Comparison of ENCODE assay signal across 8 mouse cellular contexts in genomic region chr2:47785848-47786247, GRCm38 (mm10).
DNase-seq lines count a peak whose midpoint lies in the region; ATAC-seq and TF ChIP-seq lines count a peak whose summit lies in the region.

No protein-coding gene starts in this region.

- ATAC-seq in liver, embryonic 12.5 days = no peak
- ATAC-seq in Patski = peak; percentile 51
- peak; percentile 87 for ATAC-seq in common myeloid progenitor, adult 5-6 weeks (replicated peaks; ENCODE audit: low read depth, poor library complexity, severe bottlenecking)

- CTCF ChIA-PET in Patski (lab: Charles Lee) = interaction anchor here (1.1 kb wide), 1 partner anchor 17 kb away, joined by 4 read pairs; no protein-coding TSS in a partner anchor

- intact Hi-C loops in heart, postnatal 14 days (cut with DNase I) = loop anchor here (5.0 kb wide), 1 partner anchor 1101 kb away; no protein-coding TSS in a partner anchor

- H3K4me2 ChIP-seq in liver, embryonic 12.5 days = no peak overlapping the region

- no peaks in the 10 kb centered on the region for H3K36me3 ChIP-seq in liver, adult 2 months (ENCODE audit: control insufficient read depth, insufficient read depth, low read length)
- H3K36me3 ChIP-seq in liver, embryonic 12.5 days = no peaks in the 10 kb centered on the region

- H3K4me1 ChIP-seq in liver, adult 2 months (ENCODE audit: control insufficient read depth, insufficient read depth, low read length) = no peaks in the 10 kb centered on the region
- no peaks in the 10 kb centered on the region for H3K4me1 ChIP-seq in liver, embryonic 12.5 days

- H3K4me3 ChIP-seq in liver, adult 2 months (ENCODE audit: insufficient read depth, low read depth, low read length) = no peak overlapping the region
- no peak overlapping the region for H3K4me3 ChIP-seq in liver, embryonic 12.5 days

- WGBS in liver, adult 2 months = 9% methylated on average over 3 of the region's 3 CpGs
- WGBS in liver, embryonic 12.5 days (ENCODE audit: insufficient replicate concordance) = 14% methylated on average over 3 of the region's 3 CpGs

- H3K9ac ChIP-seq in liver, adult 2 months (ENCODE audit: low read depth, low read length) = no peak overlapping the region
- no peak overlapping the region for H3K9ac ChIP-seq in liver, embryonic 12.5 days

- TF ChIP-seq POLR2A in liver, adult 2 months (IDR thresholded peaks at IDR 0.05; ENCODE audit: extremely low read depth, insufficient read depth, low read length) = no peak

- no peaks in the 10 kb centered on the region for H3K27me3 ChIP-seq in liver, adult 2 months (ENCODE audit: control insufficient read depth, insufficient read depth, low read length)
- H3K27me3 ChIP-seq in liver, embryonic 12.5 days (replicated peaks) = no peaks in the 10 kb centered on the region
- H3K27me3 ChIP-seq in Patski = peaks cover 7% of the 10 kb centered on the region

- H3K27ac ChIP-seq in liver, adult 2 months (replicated peaks; ENCODE audit: insufficient read depth, low read depth, low read length) = no peak overlapping the region
- no peak overlapping the region for H3K27ac ChIP-seq in liver, embryonic 12.5 days

- no peak for TF ChIP-seq CTCF in liver, adult 2 months (IDR thresholded peaks at IDR 0.05; ENCODE audit: low read depth, low read length)
- peak; percentile 67 for TF ChIP-seq CTCF in Patski (IDR thresholded peaks at IDR 0.05)

- POLR2A ChIA-PET in Patski (lab: Charles Lee) = no interaction called here

- peak; percentile 11 for DNase-seq in liver, adult 2 months (ENCODE audit: extremely low read depth, low read depth, low spot score)
- DNase-seq in Patski (ENCODE audit: low read depth, low spot score) = no peak
- peak; percentile 15 to 57 for DNase-seq in heart, postnatal 14 days
- peak; percentile 10 to 44 for DNase-seq in layer of hippocampus, postnatal 36 days
- DNase-seq in naive thymus-derived CD4-positive, alpha-beta T cell, adult 2 months (ENCODE audit: low read depth) = peak; percentile 25
- no peak for DNase-seq in T-cell, adult 2 months (ENCODE audit: low spot score)

- H3K9me3 ChIP-seq in liver, embryonic 12.5 days (replicated peaks) = no peaks in the 10 kb centered on the region

- in situ Hi-C loops in Patski (cut with MboI; ENCODE audit: low pct_unique_long_range_greater_than_20kb) = loop anchor here (10.0 to 25.0 kb wide), 2 partner anchors 1089 to 1951 kb away; no protein-coding TSS in a partner anchor

- H3K79me2 ChIP-seq in liver, adult 2 months (ENCODE audit: control insufficient read depth, insufficient read depth, low read length) = no peaks in the 10 kb centered on the region

Comparison
In these comparisons a context has a peak if more than half of its experiments do, and no peak if none do; other contexts are left out.
1. DNase-seq: peak in liver, adult 2 months (single experiment), heart, postnatal 14 days (2 of 2), layer of hippocampus, postnatal 36 days (2 of 2) and naive thymus-derived CD4-positive, alpha-beta T cell, adult 2 months (single experiment); none in Patski (single experiment) and T-cell, adult 2 months (single experiment).